ENCODE assay signal across 8 mouse cellular contexts in the genomic region with DNA sequence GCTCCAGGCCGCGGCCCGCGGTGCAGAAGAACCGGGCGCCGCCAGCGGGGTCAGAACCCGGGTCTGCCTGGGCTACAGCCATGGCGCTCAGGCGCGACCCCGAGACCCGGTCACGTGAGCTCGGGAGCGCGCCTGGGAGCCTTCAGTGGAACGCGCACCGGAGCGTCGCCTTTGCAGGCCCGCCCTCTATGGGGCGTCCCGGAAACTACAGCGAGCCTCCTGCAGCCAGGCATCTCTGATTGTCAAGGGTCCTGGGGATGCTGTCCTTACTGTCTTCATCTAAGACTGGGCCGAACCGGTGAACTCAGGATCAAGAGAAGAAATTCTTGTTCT. TPM values are rescaled to one million over a fixed set of nuclear protein-coding genes. Genes with fewer than 3 reads are reported as not detected.
DNase-seq lines count a peak whose midpoint lies in the region; ATAC-seq lines count a peak whose summit lies in the region.

A gene (minus strand): TSS at position 104 of the 333 bp plus-strand sequence.

- intact Hi-C loops in gastrocnemius, postnatal 14 days (cut with DNase I; ENCODE audit: low total_unique reads): no loop called here
- intact Hi-C loops in left cerebral cortex, postnatal 10 days (cut with DNase I): no loop called here

- peak; percentile 90 to 96 for DNase-seq in adrenal gland, adult (ENCODE audit: inconsistent age in 2 of 2, low spot score in 1 of 2)
- DNase-seq in embryo, embryonic 10.5 days (ENCODE audit: low spot score): peak; percentile 97
- DNase-seq in gastrocnemius, postnatal 14 days: peak; percentile 90
- peak; percentile 84 to 94 for DNase-seq in left cerebral cortex, postnatal 10 days (ENCODE audit: extremely low spot score in 1 of 2, low spot score in 2 of 2)
- DNase-seq in right cerebral cortex, postnatal 25 days: peak; percentile 86
- DNase-seq in urinary bladder, postnatal 4 days (ENCODE audit: low spot score in 2 of 2): peak; percentile 85 to 92

- peak; percentile 94 for ATAC-seq in inflammation-experienced regulatory T-cells, adult 6 months
- ATAC-seq in megakaryocyte-erythroid progenitor cell, adult 5-6 weeks (replicated peaks; ENCODE audit: low FRiP score, low TSS enrichment, poor library complexity, severe bottlenecking): peak; percentile 82

RNA-seq across cellular contexts. Expression of the gene that starts here (rescaled TPM):
- 1 to 10 TPM; 2.9 to 3.5 TPM for total RNA-seq in gastrocnemius, postnatal 14 days (2021)
- polyA plus RNA-seq in inflammation-experienced regulatory T-cells, adult 6 months (2017; shearing (Covaris generic)): 10 to 100 TPM in 2 of 3 experiments, 1 to 10 TPM in 1; 8.4 to 14.2 (median 12.5) TPM
- total RNA-seq in left cerebral cortex, postnatal 10 days (2021): 1 to 10 TPM; 4.8 to 5.9 TPM
- 12.5 and 16.4 TPM in 2 replicates for total RNA-seq in megakaryocyte-erythroid progenitor cell, adult 5-6 weeks (2014; fragmentation: Nextera tagmentation)
- total RNA-seq in megakaryocyte-erythroid progenitor cell, adult 5-6 weeks (2017): 19.3 and 22.4 TPM in 2 replicates

Comparison
In these comparisons a context has a peak if more than half of its experiments do, and no peak if none do; other contexts are left out.
1. Peak in every context shown above with its lines: DNase-seq and ATAC-seq.